Mouse (Mus musculus): Measurements from ENCODE around the gene Raver1.

DNA sequence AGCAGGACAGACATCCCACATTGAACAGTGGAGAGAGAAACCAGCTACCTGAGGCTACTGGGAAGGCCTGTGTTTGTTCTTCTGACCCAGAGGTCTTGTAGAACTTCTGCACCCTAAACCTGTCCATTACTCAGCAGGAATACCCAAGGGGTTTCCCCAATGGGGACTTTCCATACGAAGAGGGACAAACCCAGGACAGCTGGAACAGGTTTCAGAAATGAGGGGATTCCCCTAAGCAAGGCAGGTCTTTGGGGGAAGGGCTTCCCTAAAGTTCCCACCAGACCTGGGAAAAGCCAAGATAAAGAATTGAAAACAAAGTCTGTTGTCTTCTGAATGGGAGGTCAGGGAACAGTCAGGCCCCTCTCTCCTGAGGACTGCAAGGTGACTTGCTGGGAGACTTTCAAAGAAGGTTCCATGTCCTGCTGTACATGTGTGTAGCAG, 44.2 kb upstream of the Raver1 start:
- TF ChIP-seq CTCF (IDR thresholded peaks at IDR 0.05; ENCODE audit: low read depth, low read length) (no peak), POLR2A (IDR thresholded peaks at IDR 0.05; ENCODE audit: insufficient read depth, low read length) (no peak)
